Mouse (Mus musculus): ENCODE results near the gene Spata3. TPM values are rescaled to one million over a fixed set of nuclear protein-coding genes. Genes with fewer than 3 reads are reported as not detected.

The Spata3 gene
- total RNA-seq, 2 experiments from 2014 or later = 0.30 to 0.91 TPM

DNA sequence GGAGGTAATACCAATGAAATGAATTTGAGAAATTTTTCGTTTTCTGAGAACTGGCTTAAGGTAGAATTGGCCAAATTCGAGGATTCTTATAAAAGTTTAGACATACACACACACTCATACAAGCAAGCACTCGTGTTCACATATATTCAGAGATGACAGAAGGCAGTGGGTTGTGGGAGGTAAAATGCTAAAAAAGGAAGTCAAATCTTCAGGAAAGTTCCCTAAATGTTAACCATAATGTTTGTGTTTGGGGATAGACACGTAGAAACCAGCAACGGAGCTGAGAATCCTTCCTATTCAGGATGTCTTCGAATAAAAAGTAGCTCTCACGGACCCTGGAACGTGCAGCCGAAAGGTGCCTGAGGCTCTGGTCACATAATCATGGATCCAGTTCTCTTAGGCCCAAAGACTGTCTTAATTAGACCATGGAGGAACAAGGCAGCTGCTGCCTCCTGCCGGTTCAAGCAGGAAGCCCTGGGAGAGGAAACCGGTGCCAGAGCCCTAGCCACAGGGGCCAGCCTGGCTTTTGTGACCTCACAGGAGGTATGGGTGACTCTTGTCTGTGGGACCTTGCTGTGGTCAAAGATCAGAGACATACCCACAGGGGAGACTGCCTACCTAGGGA lies 4.9 kb downstream of the Spata3 start:
- peak in 1 of 2 experiments; percentile 18 for DNase-seq (ENCODE audit: low spot score in 2 of 2)

GRCm38 (mm10) chr1:86032273-86032987 lies 15.8 kb downstream of the Spata3 start:
- DNase-seq (ENCODE audit: low spot score in 2 of 2) = peak; percentile 68 to 80

DNA sequence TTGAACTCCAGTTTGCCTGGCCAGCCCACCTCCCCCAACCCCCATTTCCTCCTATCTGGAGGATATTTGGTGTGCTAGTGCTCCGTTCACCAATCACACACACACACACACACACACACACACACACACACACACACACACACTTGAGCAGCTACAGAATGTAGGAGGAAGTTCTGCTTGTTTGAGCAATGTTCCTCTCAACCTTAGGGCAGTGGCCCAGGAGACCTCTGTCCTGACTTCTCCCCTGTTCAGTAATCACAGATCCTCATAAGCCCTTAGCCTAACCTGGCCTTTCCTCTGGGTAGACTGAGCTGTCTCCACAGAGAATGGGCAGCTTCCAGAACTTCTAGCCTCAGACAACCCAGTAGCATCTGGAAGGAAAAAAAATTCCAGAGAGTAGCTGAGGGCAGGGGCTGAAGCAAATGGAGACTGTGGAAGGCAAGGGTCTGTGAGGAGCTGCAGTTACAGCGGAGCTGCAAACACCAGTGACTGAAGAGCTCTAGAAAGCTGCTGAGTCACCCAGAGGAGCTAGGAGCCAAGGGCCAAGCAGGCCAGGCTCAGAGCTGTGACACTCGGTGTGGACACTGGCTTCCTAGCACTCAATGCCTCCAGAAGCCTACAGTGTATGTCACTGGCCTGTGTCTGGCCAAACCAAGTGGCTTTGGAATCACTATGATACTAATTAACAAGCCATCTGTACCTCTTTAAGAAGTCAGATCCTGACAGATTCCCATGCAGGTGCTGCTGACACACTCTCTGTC lies 21.8 kb downstream of the Spata3 start:
- no peak for DNase-seq (ENCODE audit: low spot score in 2 of 2)

- no peak for DNase-seq (ENCODE audit: low spot score in 2 of 2)
Observed at GRCm38 (mm10) chr1:86040131-86040530, 23.5 kb downstream of the Spata3 start.

DNA sequence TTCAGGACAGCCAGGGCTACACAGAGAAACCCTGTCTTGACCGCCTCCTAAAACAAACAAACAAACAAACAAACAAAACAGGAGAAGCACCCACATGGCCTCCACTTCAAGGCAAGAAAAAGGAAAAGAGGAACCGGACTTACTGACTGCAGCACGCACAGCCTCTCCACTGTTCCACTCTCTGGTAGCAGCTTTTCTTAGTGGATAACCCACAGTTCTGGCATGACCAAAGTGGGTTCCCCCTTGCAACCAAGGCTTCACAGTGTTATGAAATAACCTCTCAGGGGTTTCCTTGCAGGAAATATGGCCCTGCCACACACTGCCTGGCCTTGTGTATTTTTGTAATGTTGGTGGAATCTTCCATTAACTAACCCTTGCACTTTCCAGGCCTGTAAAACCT lies 24.2 kb downstream of the Spata3 start:
- DNase-seq (ENCODE audit: low spot score in 2 of 2) = no peak

DNA sequence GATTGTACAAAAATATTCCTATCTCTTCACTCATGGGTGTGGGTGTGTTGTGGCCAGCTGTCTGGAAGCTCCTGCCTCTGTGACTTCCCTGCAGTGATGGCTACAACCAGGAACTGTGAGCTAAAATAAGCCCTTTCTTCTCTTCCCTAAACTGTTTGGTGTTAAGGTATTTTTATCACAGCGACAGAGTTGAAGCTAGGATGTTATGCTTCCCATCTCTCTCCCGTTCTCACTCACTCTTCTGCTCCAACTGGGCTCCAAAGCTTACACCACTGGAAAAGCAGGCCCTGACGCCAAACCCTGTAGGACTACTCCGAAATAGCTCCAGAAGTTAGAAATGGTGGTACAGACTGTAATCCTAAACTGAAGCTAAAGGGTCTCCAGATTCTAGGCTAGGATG lies 28.4 kb downstream of the Spata3 start:
- no peak for DNase-seq (ENCODE audit: low spot score in 2 of 2)

- DNase-seq (ENCODE audit: low spot score in 2 of 2) = no peak
Observed at GRCm38 (mm10) chr1:86045848-86046805, 29.5 kb downstream of the Spata3 start, which contains the start of gene 2810459M11Rik. 2810459M11Rik (plus strand) TSS chr1:86045863.

- no peak for DNase-seq (ENCODE audit: low spot score in 2 of 2)
Observed at GRCm38 (mm10) chr1:86046833-86047563, 30.4 kb downstream of the Spata3 start.

DNA sequence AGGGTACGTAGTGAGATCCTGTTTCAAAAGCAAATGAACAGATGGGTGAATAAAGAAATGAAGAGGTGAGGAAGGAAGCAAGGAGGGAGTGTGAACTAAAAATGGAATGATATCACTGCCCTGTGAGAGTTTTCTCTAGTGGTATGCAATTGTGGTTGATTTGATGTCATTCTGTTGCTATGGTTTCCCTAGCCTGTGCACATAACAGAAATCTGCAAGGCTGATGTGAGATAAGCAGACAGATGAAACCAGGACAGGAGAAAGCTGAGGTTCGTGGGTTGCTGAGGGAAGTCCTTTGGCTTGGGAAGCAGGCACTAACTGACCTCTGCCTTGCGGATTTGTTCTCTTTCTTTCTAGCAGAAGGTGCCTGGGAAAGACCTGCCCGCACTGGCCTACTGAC lies 31.6 kb downstream of the Spata3 start:
- DNase-seq (ENCODE audit: low spot score in 2 of 2) = no peak

DNA sequence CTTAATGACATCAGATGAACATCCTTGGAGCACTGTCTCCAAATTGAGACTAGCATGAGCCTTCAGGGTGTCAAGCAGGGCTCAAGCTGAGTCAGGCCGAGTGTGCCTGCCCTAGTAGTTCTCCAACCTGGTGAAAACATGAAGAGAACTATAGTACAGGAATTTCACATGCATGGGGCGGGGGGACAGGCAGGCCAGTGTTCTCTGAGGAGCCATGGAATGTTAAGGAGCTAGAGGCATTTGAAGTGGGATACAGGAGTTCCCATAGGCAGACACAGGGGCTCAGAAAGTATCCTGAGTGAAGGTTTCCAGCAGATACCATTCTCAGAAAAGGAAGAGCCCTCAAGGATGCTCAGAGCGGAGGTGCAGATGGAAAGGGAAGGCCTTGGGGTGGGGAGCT lies 32.1 kb downstream of the Spata3 start:
- DNase-seq (ENCODE audit: low spot score in 2 of 2) = no peak

GRCm38 (mm10) chr1:86053198-86053921 lies 36.7 kb downstream of the Spata3 start:
- peak; percentile 43 to 77 for DNase-seq (ENCODE audit: low spot score in 2 of 2)

- DNase-seq (ENCODE audit: low spot score in 2 of 2) = no peak
Observed at GRCm38 (mm10) chr1:86054943-86055342, 38.3 kb downstream of the Spata3 start.

GRCm38 (mm10) chr1:86056284-86056683 lies 39.7 kb downstream of the Spata3 start:
- no peak for DNase-seq (ENCODE audit: low spot score in 2 of 2)

DNA sequence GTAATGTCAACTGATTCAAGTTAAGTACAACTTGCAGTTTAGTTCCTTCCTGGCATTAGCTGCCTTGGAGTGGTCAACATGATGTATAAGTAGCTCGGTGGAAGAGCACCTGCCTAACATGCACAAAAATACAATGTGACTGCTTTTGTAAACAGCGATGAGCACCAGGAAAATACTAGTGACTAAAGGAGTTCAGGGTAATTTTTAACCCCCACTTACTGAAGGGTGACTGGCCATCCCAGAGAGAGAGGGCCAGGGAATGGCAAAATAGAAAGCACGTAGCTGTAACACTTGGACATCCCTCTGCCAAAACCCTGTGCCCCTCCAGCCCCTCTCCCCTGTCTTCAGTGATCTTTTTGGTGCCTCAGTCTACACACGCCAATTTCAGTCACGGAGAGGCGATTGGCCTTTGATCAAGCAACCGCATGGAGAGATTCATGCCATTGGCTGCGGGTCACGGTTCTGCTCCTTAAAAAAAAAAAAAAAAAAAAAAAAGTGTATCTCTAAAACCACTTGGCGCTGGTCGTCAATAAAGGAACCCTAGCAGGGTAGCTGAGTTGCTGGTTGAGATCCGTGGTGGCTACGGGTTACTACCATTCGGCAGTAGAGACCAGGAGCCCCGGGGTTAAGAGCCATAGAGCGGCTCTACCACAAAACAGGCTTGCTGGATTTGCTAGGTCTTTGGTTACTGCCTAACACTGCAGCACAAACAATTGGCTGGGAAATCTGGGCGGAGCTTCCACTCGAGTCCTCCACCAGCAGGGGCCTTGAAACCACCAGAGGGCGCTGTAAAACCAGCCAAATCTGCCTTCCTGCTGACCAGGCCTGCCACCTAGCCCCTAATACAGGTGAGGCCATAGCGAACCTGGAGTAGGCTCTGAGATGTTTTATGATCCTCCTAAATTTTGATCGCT lies 42.5 kb downstream of the Spata3 start:
- peak; percentile 92 to 98 for DNase-seq (ENCODE audit: low spot score in 2 of 2)

- no peak for DNase-seq (ENCODE audit: low spot score in 2 of 2)
Observed at GRCm38 (mm10) chr1:86062523-86062922, 45.9 kb downstream of the Spata3 start.

DNA sequence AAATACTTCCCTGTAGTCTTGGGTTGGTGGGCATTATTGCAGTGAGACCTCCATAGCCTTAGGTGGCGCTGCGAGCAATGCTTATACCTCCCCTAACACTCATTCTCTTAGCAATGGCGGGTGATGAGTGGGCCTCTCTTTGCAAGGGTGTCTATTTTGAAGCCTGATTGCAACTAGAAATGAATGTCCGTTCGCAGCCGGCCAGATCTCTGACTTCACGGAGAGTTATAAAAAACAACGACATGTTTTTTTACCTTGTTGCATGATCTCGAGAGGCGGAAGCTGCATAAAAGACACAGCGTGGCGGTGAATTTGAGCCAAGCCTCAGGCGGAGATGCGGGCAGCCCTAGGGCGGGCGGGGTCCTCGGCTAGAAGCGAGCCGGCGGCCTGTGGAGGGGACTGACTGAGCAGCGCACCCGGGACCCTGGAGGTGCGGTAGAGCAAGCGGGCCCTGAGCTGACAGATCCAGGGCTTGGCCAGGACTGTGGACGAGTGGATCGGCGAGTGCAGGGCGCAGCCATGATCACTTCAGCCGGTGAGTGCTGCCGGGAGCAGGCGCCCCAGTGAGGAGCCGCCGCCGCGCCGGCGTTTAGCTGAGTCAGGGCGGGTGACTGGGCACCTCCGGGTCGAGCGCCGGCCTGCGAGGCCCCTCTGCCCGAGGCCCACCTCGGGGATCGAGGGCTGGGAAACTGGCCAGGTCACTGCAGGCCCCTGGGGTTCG lies 47.8 kb downstream of the Spata3 start, which contains the start of gene Psmd1:
Psmd1 (plus strand) TSS at position 117 of the 721 bp plus-strand sequence.
- peak; percentile 80 to 95 for DNase-seq (ENCODE audit: low spot score in 2 of 2)

DNA sequence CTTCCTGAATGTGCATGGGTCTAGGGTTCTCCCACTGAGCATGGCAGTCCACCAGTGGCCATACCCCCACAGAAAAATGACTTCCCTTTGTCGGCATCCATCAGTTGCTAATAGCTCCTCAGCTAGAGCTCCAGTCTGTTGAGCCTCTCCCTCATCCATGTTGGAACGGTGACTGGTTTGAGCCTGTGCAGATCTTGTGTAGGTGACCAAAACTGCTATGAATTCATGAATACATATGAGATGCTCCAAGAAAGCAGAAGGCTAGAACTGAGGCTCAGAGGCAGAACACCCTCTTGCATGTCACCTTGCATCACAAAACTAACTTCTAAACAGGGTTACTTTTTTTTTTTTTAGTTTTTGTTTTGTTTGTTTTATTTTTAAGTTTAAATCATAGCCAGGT lies 59.9 kb downstream of the Spata3 start:
- DNase-seq (ENCODE audit: low spot score in 2 of 2) = no peak
